Mouse (Mus musculus) lung, postnatal 25 days (tissue): ENCODE measurements at regions not wholly inside any gene's neighbourhood (a gene's known extent, or its start where the extent isn't known, plus 50 kb on each side); places are given as distances from the start of the nearest gene placed in this dataset.
A peak's percentile ranks its signal among the peaks of the same experiment; 100 is the strongest.

ENCODE experiments used
- DNase-seq: peaks from one replicate; pipeline ENCODE4 v3.0.0; 2022; ENCODE audit warnings: low spot score

- no peak for DNase-seq
These were observed 158.6 kb downstream of the Chic2 start for GRCm38 (mm10) chr5:74885958-74886357.

- no peak for DNase-seq
These were observed 162.0 kb downstream of the Chic2 start for GRCm38 (mm10) chr5:74882563-74882962.

- DNase-seq: no peak
These were observed 163.8 kb downstream of the Chic2 start for GRCm38 (mm10) chr5:74880669-74881226.

GRCm38 (mm10) chr5:74880048-74880437 is 164.5 kb downstream of the Chic2 start:
- no peak for DNase-seq

GRCm38 (mm10) chr5:74879098-74880047 is 165.2 kb downstream of the Chic2 start:
- no peak for DNase-seq

- DNase-seq: no peak
These were observed 167.0 kb downstream of the Chic2 start for GRCm38 (mm10) chr5:74877595-74877994.

- DNase-seq: no peak
These were observed 167.4 kb downstream of the Chic2 start for GRCm38 (mm10) chr5:74877185-74877584.

- DNase-seq: peak; percentile 71
These were observed 169.9 kb downstream of the Chic2 start for GRCm38 (mm10) chr5:74874691-74875090.

- peak; percentile 50 for DNase-seq
These were observed 167.9 kb upstream of the Lnx1 start for GRCm38 (mm10) chr5:74870615-74871014.

GRCm38 (mm10) chr5:74867113-74867785 is 164.5 kb upstream of the Lnx1 start:
- DNase-seq: no peak

- DNase-seq: no peak
These were observed 164.0 kb upstream of the Lnx1 start for GRCm38 (mm10) chr5:74866697-74867096.

- no peak for DNase-seq
These were observed 162.7 kb upstream of the Lnx1 start for GRCm38 (mm10) chr5:74865446-74865845.

GRCm38 (mm10) chr5:74864540-74865157 is 161.9 kb upstream of the Lnx1 start:
- DNase-seq: no peak

- no peak for DNase-seq
These were observed 158.6 kb upstream of the Lnx1 start for GRCm38 (mm10) chr5:74861297-74861696.

- DNase-seq: no peak
These were observed 155.1 kb upstream of the Lnx1 start for GRCm38 (mm10) chr5:74857861-74858260.

- DNase-seq: no peak
These were observed 154.4 kb upstream of the Lnx1 start for GRCm38 (mm10) chr5:74857161-74857560.

GRCm38 (mm10) chr5:74847824-74848223 is 145.1 kb upstream of the Lnx1 start:
- DNase-seq: peak; percentile 37

- DNase-seq: no peak
These were observed 144.0 kb upstream of the Lnx1 start for GRCm38 (mm10) chr5:74846674-74847073.

GRCm38 (mm10) chr5:74834401-74834800 is 131.7 kb upstream of the Lnx1 start:
- DNase-seq: no peak

- no peak for DNase-seq
These were observed 131.2 kb upstream of the Lnx1 start for GRCm38 (mm10) chr5:74833887-74834286.

- DNase-seq: no peak
These were observed 129.3 kb upstream of the Lnx1 start for GRCm38 (mm10) chr5:74832011-74832410.

GRCm38 (mm10) chr5:74830646-74831045 is 127.9 kb upstream of the Lnx1 start:
- DNase-seq: no peak
